Mouse (Mus musculus) mammary gland, adult 2 months (tissue): Measurements from ENCODE around the gene Maml2. TPM values are rescaled to one million over a fixed set of nuclear protein-coding genes. Genes with fewer than 3 reads are reported as not detected.

Experiments used
- polyA plus RNA-seq: library from polyadenylated mRNA; depleted of rRNA; stranded (reverse); fragments of >200 nt; gene quantifications from 2 replicates; pipeline ENCODE4 v1.2.3, GENCODE M21; 2012; ENCODE audit warnings: low replicate concordance; rRNA removed

Maml2 gene
- 11.7 and 12.6 TPM in 2 replicates for polyA plus RNA-seq

GRCm38 (mm10) chr9:13297668-13298512 is at the start of gene Maml2:
Gene Maml2, plus strand, starts transcription at chr9:13297957.

GRCm38 (mm10) chr9:13446703-13447285 is 149.0 kb downstream of the Maml2 start, which contains the start of gene Gm17571:
Gene Gm17571, minus strand, starts transcription at chr9:13446753.

GRCm38 (mm10) chr9:13748404-13748797 is 450.6 kb downstream of the Maml2 start, which contains the start of gene Mtmr2:
Gene Mtmr2, plus strand, starts transcription at chr9:13748410.

Other genes with a start within 250 kb of the Maml2 start
- 0.19 and 0.83 TPM in 2 replicates for gene Jrkl, start 52.1 kb upstream of the Maml2 start, polyA plus RNA-seq
- 5.6 and 12.6 TPM in 2 replicates for gene Ccdc82, start 51.0 kb upstream of the Maml2 start, polyA plus RNA-seq
- not detected in 2 replicates for gene Gm17571, start 148.8 kb downstream of the Maml2 start, polyA plus RNA-seq